Mouse (Mus musculus) forebrain, embryonic 16.5 days (tissue): ENCODE results near the gene Gm21870. TPM values are rescaled to one million over a fixed set of nuclear protein-coding genes. Genes with fewer than 3 reads are reported as not detected.
"Not testable (repeated sequence)": the region's sequence is repeated elsewhere in the genome, so short reads cannot be mapped to it uniquely, and the experiment has no call there.

Experiments
- ATAC-seq: fragments of 200-750 bp; cut with Nextera tagmentation; 2 replicates; pipeline ENCODE4 v1.8.0; 2017; ENCODE audit warnings: mild to moderate bottlenecking, moderate library complexity
- H3K27ac ChIP-seq: fragments of 300-500 bp; sonication (generic); 2 replicates; pipeline ENCODE4 v1.5.1; 2014; ENCODE audit warnings: low read length, control low read depth
- H3K27me3 ChIP-seq: fragments of 300-500 bp; sonication (generic); replicated peaks from 2 replicates; pipeline ENCODE4 v1.6.1; 2014; ENCODE audit warnings: low read length; ENCODE audit not compliant: control insufficient read depth, insufficient read depth
- H3K36me3 ChIP-seq: fragments of 300-500 bp; sonication (generic); 2 replicates; pipeline ENCODE4 v1.6.1; 2014; ENCODE audit not compliant: control insufficient read depth, insufficient read depth
- H3K4me1 ChIP-seq: fragments of 300-500 bp; sonication (generic); replicated peaks from 2 replicates; pipeline ENCODE4 v1.6.1; 2014; ENCODE audit warnings: low read length; ENCODE audit not compliant: control insufficient read depth, insufficient read depth
- H3K4me2 ChIP-seq: fragments of 300-500 bp; sonication (generic); 2 replicates; pipeline ENCODE4 v1.6.1; 2014; ENCODE audit warnings: mild to moderate bottlenecking, low read length, control low read depth
- H3K4me3 ChIP-seq: fragments of 300-500 bp; sonication (generic); replicated peaks from 2 replicates; pipeline ENCODE4 v1.5.1; 2014; ENCODE audit warnings: mild to moderate bottlenecking, low read length, control low read depth
- H3K9ac ChIP-seq: fragments of 300-500 bp; sonication (generic); replicated peaks from 2 replicates; pipeline ENCODE4 v1.6.1; 2014; ENCODE audit warnings: low read depth, low read length, control low read depth
- H3K9me3 ChIP-seq: fragments of 300-500 bp; sonication (generic); 2 replicates; pipeline ENCODE4 v1.6.1; 2016; ENCODE audit warnings: low read length; ENCODE audit not compliant: control insufficient read depth
- WGBS: fragments of 180-500 bp; shearing (Covaris S2); extraction: QIAGEN DNeasy Blood & Tissue Kit; methylation state at CpG from one replicate; pipeline ENCODE4 v1.1.7; 2014; 5-methylcytosine and 5-hydroxymethylcytosine counted together
- polyA plus RNA-seq: library from polyadenylated mRNA; unstranded; fragments of >200 nt; fragmentation: Nextera tagmentation; extraction: Ambion mirVana; gene quantifications from 2 replicates; pipeline ENCODE4 v1.2.1, GENCODE M21; 2015

Gene Gm21870
- polyA plus RNA-seq, result not detected in 2 replicates

- not testable (repeated sequence) for H3K27ac ChIP-seq, H3K4me1 ChIP-seq, ATAC-seq, H3K9ac ChIP-seq, H3K4me2 ChIP-seq, H3K4me3 ChIP-seq, H3K27me3 ChIP-seq, H3K9me3 ChIP-seq, H3K36me3 ChIP-seq
Measured at GRCm38 (mm10) chrX:33986716-33987115, at the start of gene Gm21870. Gene Gm21870 (minus strand): TSS chrX:33986816.

DNA sequence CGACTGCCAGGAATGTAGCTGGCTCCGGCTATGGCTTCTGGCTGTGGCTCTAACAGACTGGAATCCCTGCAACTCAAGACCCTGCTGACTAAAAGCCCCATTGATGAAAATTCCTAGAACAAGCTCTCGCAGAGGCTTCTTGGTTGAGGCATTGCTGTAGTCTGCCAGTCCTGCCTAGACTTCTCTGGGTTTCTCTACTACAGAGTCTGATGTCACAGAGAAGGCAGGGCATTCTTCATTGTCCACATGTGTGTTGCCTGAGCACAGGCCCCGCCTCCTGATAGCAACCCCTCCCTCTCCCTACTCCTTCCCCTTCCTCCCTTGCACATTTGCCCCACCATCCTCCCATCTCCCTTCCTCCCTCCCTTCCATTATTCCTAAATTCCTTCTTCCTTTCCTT lies 30.2 kb downstream of the Gm21870 start, which contains the start of gene Btbd35f6:
TSS of gene Btbd35f6 (minus strand) at position 101 of the 400 bp plus-strand sequence.
- H3K4me3 ChIP-seq, H3K27me3 ChIP-seq, H3K4me2 ChIP-seq, H3K36me3 ChIP-seq, ATAC-seq, H3K9me3 ChIP-seq, H3K9ac ChIP-seq, H3K27ac ChIP-seq, H3K4me1 ChIP-seq: not testable (repeated sequence)
- no CpG with 5 or more reads among the region's 4 CpGs for WGBS

Other genes starting within 250 kb of the Gm21870 start
- gene Btbd35f6, start 30.3 kb downstream of the Gm21870 start, polyA plus RNA-seq, result not detected in 2 replicates
- not detected in 2 replicates for gene Btbd35f9, start 174.7 kb upstream of the Gm21870 start, polyA plus RNA-seq